Mouse (Mus musculus): ENCODE data around the gene Tmem256. TPM values are rescaled to one million over a fixed set of nuclear protein-coding genes. Genes with fewer than 3 reads are reported as not detected.

Gene Tmem256
- polyA plus RNA-seq, 2 experiments, result 197 to 384 TPM

GRCm38 (mm10) chr11:69803786-69804651 is 34.3 kb upstream of the Tmem256 start:
- H3K27me3 ChIP-seq (ENCODE audit: control insufficient read depth, insufficient read depth, low read length), result peaks cover 77% of the 10 kb centered on the region
- H3K4me3 ChIP-seq (ENCODE audit: insufficient read depth in 1 of 2, low read depth in 2 of 2, low read length in 2 of 2), result peak overlapping the region; percentile 6 to 50; a peak in 3 of 4 replicates
- ATAC-seq (ENCODE audit: insufficient read depth), result peak; percentile 75
- TF ChIP-seq EP300 (IDR thresholded peaks at IDR 0.05; ENCODE audit: low read depth), result no peak
- TF ChIP-seq CTCF (IDR thresholded peaks at IDR 0.05; ENCODE audit: low read depth), result peak; percentile 59
- no peaks in the 10 kb centered on the region for H3K9me3 ChIP-seq (ENCODE audit: control insufficient read depth, low read length)
- H3K9ac ChIP-seq (replicated peaks), result no peak overlapping the region
- H3K4me2 ChIP-seq (ENCODE audit: low read depth), result peak overlapping the region; percentile 65
- H3K27ac ChIP-seq, result no peak overlapping the region
- 1% methylated on average over 60 of the region's 60 CpGs for WGBS (ENCODE audit: insufficient replicate concordance)
- H3K36me3 ChIP-seq (replicated peaks; ENCODE audit: control insufficient read depth, insufficient read depth, low read depth), result no peaks in the 10 kb centered on the region
- H3K4me1 ChIP-seq (replicated peaks; ENCODE audit: control insufficient read depth in 2 of 2, insufficient read depth in 2 of 2, low read length in 1 of 2), result peaks cover 0 to 2% of the 10 kb centered on the region in 2 experiments; a peak in 2 of 4 replicates
- DNase-seq (ENCODE audit: low read depth in 3 of 3, low spot score in 3 of 3), result peak; percentile 22 to 32 (median 26)

- Histone ChIP-seq H3K4me1 (replicated peaks; ENCODE audit: control insufficient read depth in 2 of 2, insufficient read depth in 2 of 2, low read length in 1 of 2) (no peaks in the 10 kb centered on the region; a peak in 2 of 4 replicates), H3K9ac (replicated peaks) (no peak overlapping the region), H3K4me3 (ENCODE audit: insufficient read depth in 1 of 2, low read depth in 2 of 2, low read length in 2 of 2) (no peak overlapping the region)
Measured at GRCm38 (mm10) chr11:69804652-69804940, 33.7 kb upstream of the Tmem256 start.

GRCm38 (mm10) chr11:69804972-69805909 is 33.1 kb upstream of the Tmem256 start, which contains the start of gene Tmem102:
TSS of gene Tmem102 (minus strand) at chr11:69805624.
- WGBS (ENCODE audit: insufficient replicate concordance), result 21% methylated on average over 29 of the region's 29 CpGs
- ATAC-seq (ENCODE audit: insufficient read depth) (no peak), DNase-seq (ENCODE audit: low read depth in 3 of 3, low spot score in 3 of 3) (no peak)
- no peaks in the 10 kb centered on the region; a peak in 2 of 4 replicates for H3K4me1 ChIP-seq (replicated peaks; ENCODE audit: control insufficient read depth in 2 of 2, insufficient read depth in 2 of 2, low read length in 1 of 2)
- no peaks in the 10 kb centered on the region for H3K36me3 ChIP-seq (replicated peaks; ENCODE audit: control insufficient read depth, insufficient read depth, low read depth)
- no peak within 1 kb of the TSS for H3K9ac ChIP-seq (replicated peaks)
- H3K4me3 ChIP-seq (ENCODE audit: insufficient read depth in 1 of 2, low read depth in 2 of 2, low read length in 2 of 2), result 0 out of 4 replicates have a peak within 1 kb of the TSS, but pooled peaks of 1 of the 2 experiments have one; percentile 14
- H3K27ac ChIP-seq, result no peak within 1 kb of the TSS
- H3K4me2 ChIP-seq (ENCODE audit: low read depth), result peak within 1 kb of the TSS; percentile 65
- peaks cover 65% of the 10 kb centered on the region for H3K27me3 ChIP-seq (ENCODE audit: control insufficient read depth, insufficient read depth, low read length)
- H3K9me3 ChIP-seq (ENCODE audit: control insufficient read depth, low read length), result no peaks in the 10 kb centered on the region
- TF ChIP-seq EP300 (IDR thresholded peaks at IDR 0.05; ENCODE audit: low read depth) (no peak), CTCF (IDR thresholded peaks at IDR 0.05; ENCODE audit: low read depth) (no peak)

More at GRCm38 (mm10) chr11:69804652-69804940, 33.7 kb upstream of the Tmem256 start:
- no peak for DNase-seq (ENCODE audit: low read depth in 3 of 3, low spot score in 3 of 3)
- H3K27ac ChIP-seq, result no peak overlapping the region
- no peaks in the 10 kb centered on the region for H3K9me3 ChIP-seq (ENCODE audit: control insufficient read depth, low read length)
- TF ChIP-seq CTCF (IDR thresholded peaks at IDR 0.05; ENCODE audit: low read depth) (no peak), EP300 (IDR thresholded peaks at IDR 0.05; ENCODE audit: low read depth) (no peak)
- peaks cover 71% of the 10 kb centered on the region for H3K27me3 ChIP-seq (ENCODE audit: control insufficient read depth, insufficient read depth, low read length)
- H3K36me3 ChIP-seq (replicated peaks; ENCODE audit: control insufficient read depth, insufficient read depth, low read depth), result no peaks in the 10 kb centered on the region
- H3K4me2 ChIP-seq (ENCODE audit: low read depth), result peak overlapping the region; percentile 65
- WGBS (ENCODE audit: insufficient replicate concordance), result 20% methylated on average over 12 of the region's 12 CpGs
- ATAC-seq (ENCODE audit: insufficient read depth), result no peak

GRCm38 (mm10) chr11:69806378-69806777 is 31.9 kb upstream of the Tmem256 start:
- Histone ChIP-seq H3K4me1 (replicated peaks; ENCODE audit: control insufficient read depth in 2 of 2, insufficient read depth in 2 of 2, low read length in 1 of 2) (no peaks in the 10 kb centered on the region; a peak in 2 of 4 replicates), H3K9ac (replicated peaks) (no peak overlapping the region), H3K36me3 (replicated peaks; ENCODE audit: control insufficient read depth, insufficient read depth, low read depth) (no peaks in the 10 kb centered on the region), H3K27ac (no peak overlapping the region), H3K27me3 (ENCODE audit: control insufficient read depth, insufficient read depth, low read length) (peaks cover 53% of the 10 kb centered on the region), H3K4me3 (ENCODE audit: insufficient read depth in 1 of 2, low read depth in 2 of 2, low read length in 2 of 2) (no peak overlapping the region), H3K4me2 (ENCODE audit: low read depth) (no peak overlapping the region), H3K9me3 (ENCODE audit: control insufficient read depth, low read length) (no peaks in the 10 kb centered on the region; the same call in 1 of the 2 replicates)
- no peak for TF ChIP-seq EP300 (IDR thresholded peaks at IDR 0.05; ENCODE audit: low read depth)
- peak; percentile 60 for TF ChIP-seq CTCF (IDR thresholded peaks at IDR 0.05; ENCODE audit: low read depth)
- 70% methylated on average over 4 of the region's 4 CpGs for WGBS (ENCODE audit: insufficient replicate concordance)
- no peak for DNase-seq (ENCODE audit: low read depth in 3 of 3, low spot score in 3 of 3)
- no peak for ATAC-seq (ENCODE audit: insufficient read depth)

All from liver, embryonic 14.5 days (tissue).